In genomic region chr10:111014476-111014875, GRCm38 (mm10) we compare ENCODE assay signal across 12 mouse cellular contexts. TPM values are rescaled to one million over a fixed set of nuclear protein-coding genes. Genes with fewer than 3 reads are reported as not detected.
DNase-seq lines count a peak whose midpoint lies in the region; ATAC-seq lines count a peak whose summit lies in the region.
"Had no signal": no experiment of that assay in that cellular context is flagged by ENCODE, and none has a peak within 500 bp of the region (broad histone marks: within the 10 kb centered on the region; RNA-seq: fewer than 3 reads in every experiment).

No protein-coding gene starts in this region.

- H3K4me2 ChIP-seq in heart, embryonic 12.5 days: no peak overlapping the region
- H3K4me2 ChIP-seq in midbrain, embryonic 16.5 days (ENCODE audit: low read length): no peak overlapping the region
- H3K4me2 ChIP-seq: limb, embryonic 13.5 days; neural tube, embryonic 13.5 days had no signal

- H3K4me1 ChIP-seq in heart, embryonic 12.5 days (replicated peaks): no peaks in the 10 kb centered on the region
- H3K4me1 ChIP-seq in midbrain, embryonic 16.5 days (ENCODE audit: control insufficient read depth, insufficient read depth, low read length): peaks cover 3% of the 10 kb centered on the region; the same call in 1 of the 2 replicates
- peaks cover 17% of the 10 kb centered on the region for H3K4me1 ChIP-seq in midbrain, embryonic 10.5 days
- H3K4me1 ChIP-seq: limb, embryonic 13.5 days; neural tube, embryonic 13.5 days had no signal

- H3K4me3 ChIP-seq in heart, embryonic 12.5 days: no peak overlapping the region
- no peak overlapping the region for H3K4me3 ChIP-seq in midbrain, embryonic 16.5 days (ENCODE audit: low read depth, low read length)
- H3K4me3 ChIP-seq in midbrain, embryonic 10.5 days: no peak overlapping the region
- H3K4me3 ChIP-seq: limb, embryonic 13.5 days; neural tube, embryonic 13.5 days had no signal

- no peak overlapping the region for H3K27ac ChIP-seq in heart, embryonic 12.5 days (ENCODE audit: poor library complexity, severe bottlenecking)
- no peak overlapping the region for H3K27ac ChIP-seq in midbrain, embryonic 16.5 days (ENCODE audit: low read length)
- no peak overlapping the region for H3K27ac ChIP-seq in midbrain, embryonic 10.5 days (replicated peaks)
- H3K27ac ChIP-seq: limb, embryonic 13.5 days; neural tube, embryonic 13.5 days had no signal

- WGBS in heart, embryonic 12.5 days: 77% methylated on average over 17 of the region's 17 CpGs
- WGBS in midbrain, embryonic 16.5 days: 84% methylated on average over 17 of the region's 17 CpGs
- whole genome bisulfite sequencing in midbrain, embryonic 10.5 days: 90% methylated on average over 17 of the region's 17 CpGs

- peak; percentile 63 to 65 for DNase-seq in heart, adult 18-20 months
- DNase-seq in right cerebral cortex, postnatal 10 days (ENCODE audit: low spot score in 2 of 2): peak; percentile 53 to 60
- DNase-seq in right cerebral cortex, postnatal 25 days: no peak
- DNase-seq in layer of hippocampus, adult 9-11 months: peak; percentile 19
- DNase-seq in midbrain, embryonic 10.5 days (ENCODE audit: low spot score): no peak
- DNase-seq: cerebellum, adult 11-12 months; thymus, postnatal 14 days had no signal

- ATAC-seq in heart, embryonic 12.5 days (ENCODE audit: insufficient number of reproducible peaks, low FRiP score): no peak
- no peak for ATAC-seq in midbrain, embryonic 16.5 days
- ATAC-seq: intestine, embryonic 16.5 days had no signal

- no peak overlapping the region for H3K9ac ChIP-seq in heart, embryonic 12.5 days
- H3K9ac ChIP-seq in midbrain, embryonic 16.5 days (ENCODE audit: low read depth, low read length): no peak overlapping the region
- H3K9ac ChIP-seq: limb, embryonic 13.5 days; neural tube, embryonic 13.5 days had no signal

- no peaks in the 10 kb centered on the region for H3K27me3 ChIP-seq in heart, embryonic 12.5 days (replicated peaks)
- H3K27me3 ChIP-seq in midbrain, embryonic 16.5 days (ENCODE audit: control insufficient read depth, insufficient read depth, low read depth, low read length): no peaks in the 10 kb centered on the region
- no peaks in the 10 kb centered on the region for H3K27me3 ChIP-seq in midbrain, embryonic 10.5 days (ENCODE audit: low read depth, poor library complexity, severe bottlenecking)
- H3K27me3 ChIP-seq: limb, embryonic 13.5 days; neural tube, embryonic 13.5 days had no signal

- no peaks in the 10 kb centered on the region; the same call in 1 of the 2 replicates for H3K9me3 ChIP-seq in heart, embryonic 12.5 days (replicated peaks)
- no peaks in the 10 kb centered on the region; the same call in 1 of the 2 replicates for H3K9me3 ChIP-seq in midbrain, embryonic 16.5 days (replicated peaks; ENCODE audit: control insufficient read depth, low read length, poor library complexity, severe bottlenecking)
- no peaks in the 10 kb centered on the region for H3K9me3 ChIP-seq in midbrain, embryonic 10.5 days (replicated peaks)
- H3K9me3 ChIP-seq: limb, embryonic 13.5 days had no signal

- no peaks in the 10 kb centered on the region for H3K36me3 ChIP-seq in heart, embryonic 12.5 days
- no peaks in the 10 kb centered on the region for H3K36me3 ChIP-seq in midbrain, embryonic 16.5 days (ENCODE audit: control insufficient read depth, insufficient read depth, low read length)
- no peaks in the 10 kb centered on the region for H3K36me3 ChIP-seq in midbrain, embryonic 10.5 days
- H3K36me3 ChIP-seq: limb, embryonic 13.5 days; neural tube, embryonic 13.5 days had no signal

RNA-seq across cellular contexts. Expression of gene Zdhhc17, which starts 4.5 kb away (rescaled TPM):
- total RNA-seq in heart, adult 18-20 months (2021): 10 to 100 TPM; 18.1 to 23.1 TPM
- 17.9 and 21.0 TPM in 2 replicates for polyA plus RNA-seq in heart, embryonic 12.5 days (2016; fragmentation: Nextera tagmentation; extraction: Ambion mirVana)
- 60.6 and 63.9 TPM in 2 replicates for polyA plus RNA-seq in midbrain, embryonic 16.5 days (2015; fragmentation: Nextera tagmentation; extraction: Ambion mirVana)
- polyA plus RNA-seq in midbrain, embryonic 10.5 days (2016; fragmentation: Nextera tagmentation; extraction: Ambion mirVana): 28.9 and 32.1 TPM in 2 replicates

Comparison
In these comparisons a context has a peak if more than half of its experiments do, and no peak if none do; other contexts are left out.
1. DNase-seq: peak in heart, adult 18-20 months (2 of 2), right cerebral cortex, postnatal 10 days (2 of 2) and layer of hippocampus, adult 9-11 months (single experiment); none in right cerebral cortex, postnatal 25 days (single experiment) and midbrain, embryonic 10.5 days (single experiment).